Mouse (Mus musculus): ENCODE measurements around the gene Ppy. TPM values are rescaled to one million over a fixed set of nuclear protein-coding genes. Genes with fewer than 3 reads are reported as not detected.

Ppy gene
- polyA plus RNA-seq, 1 experiment from 2014 or later: 6.0 TPM

DNA sequence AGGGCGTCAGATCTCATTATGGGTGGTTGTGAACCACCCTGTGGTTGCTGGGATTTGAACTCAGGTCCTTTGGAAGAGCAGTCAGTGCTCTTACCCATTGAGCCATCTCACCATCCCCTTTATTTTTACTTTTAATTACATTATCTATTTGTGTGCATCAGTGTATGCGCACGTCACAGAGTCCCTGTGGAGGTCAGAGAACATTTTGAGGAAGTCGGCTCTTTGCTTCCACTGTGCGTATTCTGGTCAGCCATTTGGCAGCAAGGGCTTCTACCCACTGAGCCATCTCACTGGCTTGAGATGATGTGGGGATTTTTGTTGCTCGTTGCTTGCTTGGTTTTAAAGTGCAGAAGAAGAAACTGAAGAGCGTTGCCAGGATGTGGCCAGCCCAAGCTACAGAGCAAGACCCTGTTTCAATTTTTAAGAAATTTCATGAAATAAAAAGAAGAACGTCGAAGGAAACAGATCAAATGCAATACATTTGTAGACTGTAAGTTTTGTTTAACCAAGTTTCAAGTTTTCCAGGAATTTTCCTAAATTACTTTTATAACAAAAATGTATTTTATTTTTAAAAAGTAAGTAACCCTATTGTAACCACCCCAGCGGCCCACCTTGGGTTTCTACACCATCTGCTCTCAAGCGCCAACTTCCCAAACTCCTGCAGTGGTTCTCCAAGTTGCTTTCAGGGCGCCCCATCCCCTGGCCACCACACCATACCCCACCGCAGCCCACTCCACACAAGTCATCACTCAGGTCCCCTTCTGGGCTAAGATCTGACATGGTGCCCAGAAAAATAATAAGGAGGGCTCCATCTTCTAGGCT lies 36.7 kb upstream of the Ppy start:
- Histone ChIP-seq H3K4me1 (ENCODE audit: control insufficient read depth, insufficient read depth, low read length) (no peaks in the 10 kb centered on the region), H3K4me3 (replicated peaks; ENCODE audit: low read length) (peak overlapping the region; percentile 31), H3K4me2 (ENCODE audit: low read depth, low read length) (peak overlapping the region; percentile 59), H3K9me3 (replicated peaks; ENCODE audit: control insufficient read depth, low read length) (no peaks in the 10 kb centered on the region), H3K27me3 (ENCODE audit: control insufficient read depth, insufficient read depth, low read length) (no peaks in the 10 kb centered on the region; the same call in 1 of the 2 replicates), H3K27ac (ENCODE audit: low read length) (no peak overlapping the region), H3K36me3 (ENCODE audit: control insufficient read depth, insufficient read depth, low read length) (no peaks in the 10 kb centered on the region), H3K9ac (ENCODE audit: low read length) (peak overlapping the region; percentile 62)
- no peak for ATAC-seq (ENCODE audit: insufficient read depth, low FRiP score)
- 42% methylated on average over 13 of the region's 13 CpGs for WGBS

- H3K9ac ChIP-seq (ENCODE audit: low read length): no peak overlapping the region
- no peaks in the 10 kb centered on the region for H3K4me1 ChIP-seq (ENCODE audit: control insufficient read depth, insufficient read depth, low read length)
- WGBS: 20% methylated on average over 4 of the region's 4 CpGs
- no peak overlapping the region for H3K4me2 ChIP-seq (ENCODE audit: low read depth, low read length)
- no peak overlapping the region for H3K27ac ChIP-seq (ENCODE audit: low read length)
- 0 out of 2 replicates have a peak, but pooled peaks have one; percentile 14 for ATAC-seq (ENCODE audit: insufficient read depth, low FRiP score)
- no peaks in the 10 kb centered on the region for H3K36me3 ChIP-seq (ENCODE audit: control insufficient read depth, insufficient read depth, low read length)
- H3K27me3 ChIP-seq (ENCODE audit: control insufficient read depth, insufficient read depth, low read length): no peaks in the 10 kb centered on the region; the same call in 1 of the 2 replicates
- H3K4me3 ChIP-seq (replicated peaks; ENCODE audit: low read length): no peak overlapping the region
- no peaks in the 10 kb centered on the region for H3K9me3 ChIP-seq (replicated peaks; ENCODE audit: control insufficient read depth, low read length)
Measured at GRCm38 (mm10) chr11:102134516-102134915, 33.4 kb upstream of the Ppy start.

DNA sequence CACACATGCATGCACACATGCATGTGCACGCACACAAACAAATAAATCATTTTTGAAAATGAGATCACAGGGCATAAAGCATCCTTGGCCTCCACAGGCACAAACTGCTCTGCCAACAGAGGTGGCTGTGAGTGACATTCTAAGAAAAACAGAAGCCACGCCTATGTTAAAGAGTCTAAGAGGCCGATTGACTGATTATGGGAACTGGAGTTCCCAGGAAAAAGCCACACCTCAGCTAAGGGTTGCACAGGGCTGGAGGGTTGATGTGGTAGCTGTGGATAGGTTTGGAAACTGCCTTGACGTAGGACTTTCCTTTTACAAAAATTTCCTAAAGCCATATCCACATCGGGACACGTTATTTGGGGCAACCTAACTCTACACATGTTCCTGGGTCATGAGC lies 16.3 kb upstream of the Ppy start:
- no peak for ATAC-seq (ENCODE audit: insufficient read depth, low FRiP score)
- H3K36me3 ChIP-seq (ENCODE audit: control insufficient read depth, insufficient read depth, low read length): no peaks in the 10 kb centered on the region
- no peaks in the 10 kb centered on the region for H3K27me3 ChIP-seq (ENCODE audit: control insufficient read depth, insufficient read depth, low read length)
- no peak overlapping the region for H3K4me2 ChIP-seq (ENCODE audit: low read depth, low read length)
- 0 out of 2 replicates have a peak, but pooled peaks cover 2% of the 10 kb centered on the region for H3K9me3 ChIP-seq (replicated peaks; ENCODE audit: control insufficient read depth, low read length)
- WGBS: 66% methylated on average over 6 of the region's 6 CpGs
- H3K9ac ChIP-seq (ENCODE audit: low read length): no peak overlapping the region
- no peak overlapping the region for H3K4me3 ChIP-seq (replicated peaks; ENCODE audit: low read length)
- H3K27ac ChIP-seq (ENCODE audit: low read length): no peak overlapping the region
- H3K4me1 ChIP-seq (ENCODE audit: control insufficient read depth, insufficient read depth, low read length): no peaks in the 10 kb centered on the region

DNA sequence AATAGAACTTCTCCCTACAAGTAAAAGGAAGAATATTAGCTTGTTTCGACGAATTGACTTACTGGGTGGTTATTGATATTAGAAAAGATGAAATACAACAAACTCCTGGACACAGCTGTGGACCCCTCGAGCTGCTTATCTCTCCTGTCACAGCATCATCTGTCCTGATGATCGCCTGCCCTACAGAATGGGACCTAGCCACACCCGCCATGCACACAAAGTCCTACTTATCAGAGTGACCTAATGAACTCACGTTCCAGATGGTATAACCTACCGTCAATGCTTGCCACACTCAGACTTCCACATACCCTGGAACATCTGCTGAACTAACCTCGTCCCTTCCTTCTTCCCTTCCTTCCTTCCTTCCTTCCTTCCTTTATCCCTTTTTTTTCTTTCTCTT lies 15.1 kb upstream of the Ppy start:
- H3K9ac ChIP-seq (ENCODE audit: low read length): no peak overlapping the region
- no peaks in the 10 kb centered on the region for H3K4me1 ChIP-seq (ENCODE audit: control insufficient read depth, insufficient read depth, low read length)
- 41% methylated on average over 8 of the region's 8 CpGs for WGBS
- H3K36me3 ChIP-seq (ENCODE audit: control insufficient read depth, insufficient read depth, low read length): no peaks in the 10 kb centered on the region
- H3K9me3 ChIP-seq (replicated peaks; ENCODE audit: control insufficient read depth, low read length): 0 out of 2 replicates have a peak, but pooled peaks cover 2% of the 10 kb centered on the region
- ATAC-seq (ENCODE audit: insufficient read depth, low FRiP score): no peak
- no peak overlapping the region for H3K4me2 ChIP-seq (ENCODE audit: low read depth, low read length)
- no peak overlapping the region for H3K27ac ChIP-seq (ENCODE audit: low read length)
- H3K4me3 ChIP-seq (replicated peaks; ENCODE audit: low read length): no peak overlapping the region
- H3K27me3 ChIP-seq (ENCODE audit: control insufficient read depth, insufficient read depth, low read length): no peaks in the 10 kb centered on the region

GRCm38 (mm10) chr11:102111576-102111975 lies 10.5 kb upstream of the Ppy start:
- H3K4me3 ChIP-seq (replicated peaks; ENCODE audit: low read length): no peak overlapping the region
- H3K9me3 ChIP-seq (replicated peaks; ENCODE audit: control insufficient read depth, low read length): no peaks in the 10 kb centered on the region
- no peak overlapping the region for H3K9ac ChIP-seq (ENCODE audit: low read length)
- peaks cover 20% of the 10 kb centered on the region for H3K27me3 ChIP-seq (ENCODE audit: control insufficient read depth, insufficient read depth, low read length)
- no peaks in the 10 kb centered on the region for H3K36me3 ChIP-seq (ENCODE audit: control insufficient read depth, insufficient read depth, low read length)
- 49% methylated on average over 5 of the region's 5 CpGs for WGBS
- no peak for ATAC-seq (ENCODE audit: insufficient read depth, low FRiP score)
- H3K4me2 ChIP-seq (ENCODE audit: low read depth, low read length): no peak overlapping the region
- no peak overlapping the region for H3K27ac ChIP-seq (ENCODE audit: low read length)
- H3K4me1 ChIP-seq (ENCODE audit: control insufficient read depth, insufficient read depth, low read length): no peaks in the 10 kb centered on the region

- 11% methylated on average over 9 of the region's 9 CpGs for WGBS
- H3K27me3 ChIP-seq (ENCODE audit: control insufficient read depth, insufficient read depth, low read length): peaks cover 41% of the 10 kb centered on the region
Measured at GRCm38 (mm10) chr11:102107732-102108131, 6.6 kb upstream of the Ppy start, which contains the start of gene Pyy. TSS of gene Pyy (minus strand) at chr11:102107832.

GRCm38 (mm10) chr11:102106911-102107310 lies 5.8 kb upstream of the Ppy start:
- H3K9ac ChIP-seq (ENCODE audit: low read length): no peak overlapping the region
- H3K4me3 ChIP-seq (replicated peaks; ENCODE audit: low read length): no peak overlapping the region
- peaks cover 44% of the 10 kb centered on the region for H3K27me3 ChIP-seq (ENCODE audit: control insufficient read depth, insufficient read depth, low read length)
- no peaks in the 10 kb centered on the region for H3K36me3 ChIP-seq (ENCODE audit: control insufficient read depth, insufficient read depth, low read length)
- H3K4me1 ChIP-seq (ENCODE audit: control insufficient read depth, insufficient read depth, low read length): 0 out of 2 replicates have a peak, but pooled peaks cover 5% of the 10 kb centered on the region
- 0 out of 2 replicates have a peak overlapping the region, but pooled peaks have one; percentile 26 for H3K4me2 ChIP-seq (ENCODE audit: low read depth, low read length)
- no peaks in the 10 kb centered on the region for H3K9me3 ChIP-seq (replicated peaks; ENCODE audit: control insufficient read depth, low read length)
- no peak overlapping the region for H3K27ac ChIP-seq (ENCODE audit: low read length)
- WGBS: 1% methylated on average over 21 of the region's 21 CpGs
- no peak for ATAC-seq (ENCODE audit: insufficient read depth, low FRiP score)

More at GRCm38 (mm10) chr11:102107732-102108131, 6.6 kb upstream of the Ppy start, which contains the start of gene Pyy:
- H3K9ac ChIP-seq (ENCODE audit: low read length): no peak within 1 kb of the TSS
- no peak for ATAC-seq (ENCODE audit: insufficient read depth, low FRiP score)
- no peaks in the 10 kb centered on the region for H3K36me3 ChIP-seq (ENCODE audit: control insufficient read depth, insufficient read depth, low read length)
- H3K4me3 ChIP-seq (replicated peaks; ENCODE audit: low read length): no peak within 1 kb of the TSS
- H3K27ac ChIP-seq (ENCODE audit: low read length): no peak within 1 kb of the TSS
- no peaks in the 10 kb centered on the region for H3K9me3 ChIP-seq (replicated peaks; ENCODE audit: control insufficient read depth, low read length)
- no peaks in the 10 kb centered on the region for H3K4me1 ChIP-seq (ENCODE audit: control insufficient read depth, insufficient read depth, low read length)
- 0 out of 2 replicates have a peak within 1 kb of the TSS, but pooled peaks have one; percentile 26 for H3K4me2 ChIP-seq (ENCODE audit: low read depth, low read length)

DNA sequence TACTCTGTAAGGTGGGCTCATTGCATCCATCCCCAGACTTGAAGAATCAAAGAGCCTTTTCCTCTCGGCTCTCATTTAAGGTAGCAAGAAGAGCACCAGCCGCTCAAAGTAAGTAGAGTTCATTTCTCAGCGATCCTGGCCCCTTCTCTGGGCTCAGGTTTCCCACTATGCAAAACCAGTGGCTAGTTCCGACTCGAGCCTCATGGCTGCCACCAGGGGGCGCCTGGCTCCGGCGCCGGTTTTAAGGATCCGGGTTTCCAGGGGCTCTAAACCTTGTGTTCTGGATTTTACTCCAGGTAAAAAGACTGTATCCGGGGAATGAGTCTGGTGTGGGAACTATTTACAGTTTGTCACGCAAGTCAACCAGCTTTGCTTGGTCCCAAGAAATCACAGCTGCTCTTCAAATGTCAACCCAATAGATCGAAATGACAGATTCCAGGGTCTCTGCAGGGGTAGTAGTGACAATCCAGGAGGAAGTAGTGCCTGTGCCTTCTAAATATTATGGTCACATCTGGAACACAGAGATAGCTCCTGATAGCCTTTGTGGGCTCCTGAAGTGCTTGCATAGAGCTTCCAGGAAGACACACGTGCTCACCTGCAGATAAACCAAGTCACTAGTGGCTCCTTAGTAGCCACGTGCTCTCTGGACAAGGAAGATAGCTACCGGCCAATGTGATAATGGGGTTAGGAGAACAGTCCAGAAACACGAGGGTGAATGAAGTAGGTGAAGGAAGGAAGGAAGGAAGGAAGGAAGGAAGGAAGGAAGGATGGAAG lies 1.6 kb upstream of the Ppy start:
- Histone ChIP-seq H3K27me3 (ENCODE audit: control insufficient read depth, insufficient read depth, low read length) (peaks cover 35% of the 10 kb centered on the region), H3K27ac (ENCODE audit: low read length) (no peak overlapping the region), H3K9me3 (replicated peaks; ENCODE audit: control insufficient read depth, low read length) (no peaks in the 10 kb centered on the region), H3K4me3 (replicated peaks; ENCODE audit: low read length) (no peak overlapping the region), H3K9ac (ENCODE audit: low read length) (peak overlapping the region; percentile 17; the same call in 1 of the 2 replicates), H3K4me2 (ENCODE audit: low read depth, low read length) (no peak overlapping the region), H3K4me1 (ENCODE audit: control insufficient read depth, insufficient read depth, low read length) (0 out of 2 replicates have a peak, but pooled peaks cover 5% of the 10 kb centered on the region), H3K36me3 (ENCODE audit: control insufficient read depth, insufficient read depth, low read length) (no peaks in the 10 kb centered on the region)
- 18% methylated on average over 17 of the region's 17 CpGs for WGBS
- ATAC-seq (ENCODE audit: insufficient read depth, low FRiP score): no peak
